Mouse (Mus musculus) bone marrow, adult 2 months (tissue): ENCODE data around the gene Csf1. TPM values are rescaled to one million over a fixed set of nuclear protein-coding genes. Genes with fewer than 3 reads are reported as not detected.
"Not testable (repeated sequence)": the region's sequence is repeated elsewhere in the genome, so short reads cannot be mapped to it uniquely, and the experiment has no call there.

Experiments
- H3K27ac ChIP-seq: fragments of 200-500 bp; 2 replicates; pipeline ENCODE4 v1.5.1; 2012; ENCODE audit warnings: low read depth, mild to moderate bottlenecking, control low read depth, inconsistent platforms, low read length; ENCODE audit not compliant: control insufficient read depth, poor library complexity, insufficient read depth
- H3K4me1 ChIP-seq: fragments of 200-500 bp; 2 replicates; pipeline ENCODE4 v1.6.1; 2011; ENCODE audit warnings: low read length; ENCODE audit not compliant: control insufficient read depth, insufficient read depth
- H3K4me3 ChIP-seq: fragments of 200-500 bp; replicated peaks from 2 replicates; pipeline ENCODE3; 2011; ENCODE audit warnings: mild to moderate bottlenecking, low read depth, low read length, control low read depth; ENCODE audit not compliant: control insufficient read depth
- CTCF ChIP-seq: fragments of 200-500 bp; IDR thresholded peaks from 2 replicates; pipeline ENCODE4 v1.5.1; 2011; ENCODE audit warnings: low read length, control low read depth; ENCODE audit not compliant: control insufficient read depth, insufficient read depth
- POLR2A ChIP-seq: fragments of 200-500 bp; IDR thresholded peaks from 2 replicates; pipeline ENCODE4 v1.6.1; 2011; ENCODE audit warnings: low read depth, mild to moderate bottlenecking, control low read depth, low read length, borderline replicate concordance; ENCODE audit not compliant: control insufficient read depth
- WGBS: fragments of 180-500 bp; shearing (Covaris S2); methylation state at CpG from one replicate; pipeline ENCODE4 v1.1.7; 2018; 5-methylcytosine and 5-hydroxymethylcytosine counted together
- polyA plus RNA-seq: library from polyadenylated mRNA; stranded (reverse); fragments of >200 nt; gene quantifications from 2 replicates; pipeline ENCODE4 v1.2.4, GENCODE M21; 2011; ENCODE audit warnings: low replicate concordance; ENCODE audit not compliant: missing spikeins, insufficient read depth, insufficient read length

Csf1 gene
- polyA plus RNA-seq, 1 experiment, result 21.8 TPM

- H3K27ac ChIP-seq, result no peak overlapping the region
- no peak overlapping the region for H3K4me3 ChIP-seq
- WGBS, result 60% methylated on average over 3 of the region's 3 CpGs
- TF ChIP-seq POLR2A, result no peak
- TF ChIP-seq CTCF, result no peak
- H3K4me1 ChIP-seq, result no peaks in the 10 kb centered on the region
These were observed 20.8 kb downstream of the Csf1 start for GRCm38 (mm10) chr3:107739456-107739855.

DNA sequence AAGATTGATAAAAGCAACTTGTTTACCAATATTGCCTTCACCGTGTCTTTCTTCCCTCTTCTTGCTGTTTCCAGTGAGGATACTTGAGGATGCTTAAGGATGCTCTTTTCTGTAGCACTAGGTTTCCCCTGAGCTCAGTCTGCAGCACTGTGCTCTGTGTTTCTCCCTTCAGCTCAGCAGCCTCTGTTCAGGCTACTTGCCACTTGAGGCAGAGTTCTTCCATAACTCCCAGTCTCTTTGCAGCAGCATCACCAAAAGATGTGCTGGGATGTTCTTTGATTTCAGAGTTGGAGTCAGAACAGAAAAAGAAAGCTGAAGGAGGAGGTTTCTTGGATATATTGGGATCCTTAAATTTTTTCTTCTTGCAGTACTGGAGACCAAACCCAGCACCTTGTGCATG is 21.6 kb downstream of the Csf1 start:
- H3K27ac ChIP-seq, result no peak overlapping the region
- no peaks in the 10 kb centered on the region for H3K4me1 ChIP-seq
- no peak for TF ChIP-seq POLR2A
- TF ChIP-seq CTCF, result no peak
- 64% methylated on average over 1 of the region's 1 CpGs for WGBS
- no peak overlapping the region for H3K4me3 ChIP-seq

DNA sequence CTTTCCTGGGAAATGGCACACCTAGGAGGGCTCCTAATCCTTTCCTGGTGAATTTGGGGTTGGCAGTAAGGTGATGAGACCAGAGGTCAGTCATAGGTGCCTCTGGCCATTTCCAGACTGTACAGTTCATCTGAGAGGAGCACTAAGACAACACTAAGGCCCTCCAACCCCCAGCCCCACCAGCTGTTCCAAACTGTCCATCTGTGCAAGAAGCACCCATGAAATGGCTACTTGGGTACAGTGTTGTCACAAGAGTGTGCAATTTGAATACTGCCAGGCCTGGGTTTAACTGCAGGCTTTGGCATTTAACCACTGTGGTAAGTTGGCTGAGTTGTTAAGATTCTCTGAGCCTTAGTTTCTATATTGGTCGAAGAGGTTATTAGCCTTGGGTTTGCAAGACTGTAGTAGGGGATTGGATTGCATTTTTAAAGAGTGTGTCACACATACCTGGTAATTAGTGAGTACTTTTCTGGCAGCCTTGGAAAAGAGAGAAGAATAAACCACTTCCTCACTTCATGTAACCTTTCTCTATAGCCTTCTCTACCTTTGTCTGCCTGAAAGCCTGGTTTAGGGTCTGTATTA is 22.6 kb downstream of the Csf1 start:
- H3K27ac ChIP-seq, result no peak overlapping the region
- TF ChIP-seq POLR2A, result no peak
- TF ChIP-seq CTCF, result no peak
- no peak overlapping the region for H3K4me3 ChIP-seq
- 65% methylated on average over 1 of the region's 1 CpGs for WGBS
- H3K4me1 ChIP-seq, result no peaks in the 10 kb centered on the region

- WGBS, result 91% methylated on average over 13 of the region's 13 CpGs
- not testable (repeated sequence) for H3K4me3 ChIP-seq, H3K27ac ChIP-seq, H3K4me1 ChIP-seq
These were observed 24.6 kb downstream of the Csf1 start for GRCm38 (mm10) chr3:107735620-107736019.

DNA sequence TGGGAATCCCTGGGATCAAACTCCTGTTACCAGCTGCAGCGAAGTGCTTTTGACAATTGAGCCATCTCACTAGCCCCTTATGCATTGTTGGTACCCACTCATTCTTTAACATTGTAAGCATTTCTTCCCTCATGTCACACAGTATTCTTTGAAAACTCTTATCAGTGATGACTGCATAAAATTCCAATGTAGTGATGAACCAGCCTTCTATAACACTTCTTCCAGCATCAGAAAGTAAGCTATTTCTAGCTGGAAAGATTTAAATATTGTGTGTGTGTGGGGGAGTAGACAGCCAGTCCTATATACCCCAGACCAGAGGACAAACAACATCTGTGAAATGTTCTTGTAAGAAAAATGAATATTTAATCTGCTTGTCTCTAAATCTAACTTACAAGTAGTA is 26.9 kb downstream of the Csf1 start:
- no peaks in the 10 kb centered on the region for H3K4me1 ChIP-seq
- H3K4me3 ChIP-seq, result no peak overlapping the region
- TF ChIP-seq CTCF, result no peak
- no peak for TF ChIP-seq POLR2A
- 88% methylated on average over 1 of the region's 1 CpGs for WGBS
- no peak overlapping the region for H3K27ac ChIP-seq

DNA sequence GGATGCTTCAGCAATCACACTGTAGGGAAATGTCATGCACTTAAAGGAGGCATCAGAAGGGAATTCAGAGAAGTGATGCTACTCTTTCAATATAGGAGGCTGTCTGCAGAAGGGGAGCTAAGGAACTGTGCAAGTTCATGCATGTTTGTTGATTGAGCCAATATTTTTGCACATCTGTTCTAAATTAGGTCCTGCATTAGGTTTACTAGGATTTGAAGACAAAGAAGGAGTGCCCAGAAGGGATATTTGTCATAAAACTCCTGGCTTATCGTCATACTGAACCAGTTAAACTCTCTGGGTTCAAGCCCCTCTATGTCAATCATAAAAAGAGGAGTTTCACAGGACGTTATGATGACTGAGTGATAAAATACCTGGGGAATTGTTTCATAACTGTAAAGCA is 30.0 kb downstream of the Csf1 start:
- no peaks in the 10 kb centered on the region for H3K4me1 ChIP-seq
- no peak for TF ChIP-seq POLR2A
- no peak for TF ChIP-seq CTCF
- no peak overlapping the region for H3K4me3 ChIP-seq
- no peak overlapping the region for H3K27ac ChIP-seq
- 73% methylated on average over 2 of the region's 2 CpGs for WGBS

GRCm38 (mm10) chr3:107728509-107728908 is 31.8 kb downstream of the Csf1 start:
- Histone ChIP-seq H3K4me1 (no peaks in the 10 kb centered on the region), H3K4me3 (no peak overlapping the region), H3K27ac (no peak overlapping the region)
- 60% methylated on average over 1 of the region's 1 CpGs for WGBS
- TF ChIP-seq POLR2A, result no peak
- no peak for TF ChIP-seq CTCF

DNA sequence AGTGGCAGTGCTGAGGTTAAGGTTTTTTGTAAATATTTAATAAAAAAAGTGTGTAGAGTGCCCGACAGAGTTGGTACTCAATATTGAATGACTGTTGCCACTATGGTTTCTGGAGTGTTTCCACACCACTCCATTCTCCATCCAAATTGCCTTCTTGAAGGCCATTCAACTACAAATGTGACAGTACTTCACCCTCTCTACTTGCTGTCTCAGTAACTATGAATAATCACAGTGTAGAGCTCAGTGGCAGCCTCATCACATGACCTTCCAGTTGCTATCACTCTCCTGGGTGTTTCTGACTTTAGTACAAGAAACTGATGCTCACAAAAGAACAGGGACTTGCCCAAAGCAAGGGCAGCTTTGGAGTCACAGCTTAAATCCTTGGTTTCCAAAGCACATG is 44.3 kb downstream of the Csf1 start:
- H3K4me3 ChIP-seq, result no peak overlapping the region
- 76% methylated on average over 1 of the region's 1 CpGs for WGBS
- H3K4me1 ChIP-seq, result no peaks in the 10 kb centered on the region
- H3K27ac ChIP-seq, result no peak overlapping the region
- no peak for TF ChIP-seq CTCF
- TF ChIP-seq POLR2A, result no peak

DNA sequence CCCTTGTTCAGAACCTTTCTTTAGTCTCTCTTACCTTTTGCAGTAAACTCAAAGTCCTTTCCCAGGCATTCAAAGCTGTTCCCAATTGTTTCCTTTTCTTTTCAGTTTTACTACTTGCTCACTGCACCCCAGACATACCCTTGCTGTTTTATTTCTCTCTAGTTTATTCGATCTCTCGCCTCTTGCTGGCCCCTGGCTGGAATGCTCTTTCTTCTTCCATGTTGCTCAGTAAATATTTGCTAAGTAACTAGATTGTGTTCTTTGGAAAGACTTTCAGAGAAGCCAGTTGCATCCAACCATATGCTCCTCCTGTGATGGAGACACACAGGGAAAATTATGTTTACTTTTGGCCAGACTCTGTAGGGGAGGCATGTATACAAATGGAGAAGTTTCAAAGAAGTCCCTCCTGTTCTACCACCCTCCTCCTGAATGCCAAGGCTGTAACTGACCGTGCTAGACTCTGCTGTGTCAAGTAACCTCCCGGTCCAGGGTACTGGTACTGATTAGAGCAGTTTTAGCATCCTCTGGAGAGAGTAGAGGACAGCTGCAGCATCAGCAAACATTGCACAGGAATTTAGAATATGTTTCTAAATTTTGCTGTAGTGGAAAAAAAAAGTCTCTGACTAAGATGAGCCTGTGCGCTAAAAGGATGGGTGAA is 45.9 kb downstream of the Csf1 start:
- H3K27ac ChIP-seq, result no peak overlapping the region
- 70% methylated on average over 5 of the region's 5 CpGs for WGBS
- no peak overlapping the region for H3K4me3 ChIP-seq
- no peaks in the 10 kb centered on the region for H3K4me1 ChIP-seq
- TF ChIP-seq POLR2A (no peak), CTCF (no peak)
